Mouse (Mus musculus) embryonic fibroblast, embryonic 13.5 days (primary cell): Measurements from ENCODE around the gene Hivep1.

Source experiments
- CTCF ChIP-seq: IDR thresholded peaks from 2 replicates; pipeline ENCODE4 v1.5.1; 2011; ENCODE audit warnings: mild to moderate bottlenecking, control low read depth, low read length, moderate library complexity, borderline replicate concordance; ENCODE audit not compliant: insufficient read depth
- POLR2A ChIP-seq: IDR thresholded peaks from 2 replicates; pipeline ENCODE4 v1.6.1; 2011; ENCODE audit warnings: low read depth, mild to moderate bottlenecking, control low read depth, low read length, moderate library complexity

DNA sequence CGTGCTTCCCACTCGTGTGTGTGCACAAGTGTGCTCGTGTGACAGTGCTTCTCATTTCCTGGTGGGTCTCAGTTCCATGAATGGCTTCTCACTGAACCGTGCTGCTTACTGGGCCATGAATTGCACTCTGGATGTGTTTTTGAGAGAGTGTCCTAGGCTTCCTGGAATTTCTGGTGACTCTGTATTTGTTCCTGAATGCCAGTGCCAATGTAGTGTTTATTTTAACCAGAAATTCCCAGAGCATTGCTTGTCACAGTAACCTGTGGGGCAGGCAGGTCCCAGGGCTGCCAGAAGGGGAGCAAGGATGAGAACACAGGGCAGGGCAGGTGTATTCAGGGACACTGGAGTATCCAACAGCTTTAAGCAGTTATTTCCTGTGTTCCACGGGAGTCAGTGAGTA, 36.5 kb downstream of the Hivep1 start:
- TF ChIP-seq POLR2A (no peak), CTCF (no peak)
